Mouse (Mus musculus) liver, embryonic 13.5 days (tissue): ENCODE results near the gene 4930539E08Rik. TPM values are rescaled to one million over a fixed set of nuclear protein-coding genes. Genes with fewer than 3 reads are reported as not detected.

Source experiments
- ATAC-seq: fragments of 200-750 bp; cut with Nextera tagmentation; 2 replicates; pipeline ENCODE4 v1.8.0; 2017; ENCODE audit warnings: low read depth, mild to moderate bottlenecking, moderate number of reproducible peaks, moderate library complexity
- DNase-seq: peaks from one replicate; pipeline ENCODE4 v3.0.0; 2022
- H3K27ac ChIP-seq: fragments of 300-500 bp; sonication (generic); 2 replicates; pipeline ENCODE4 v1.5.1; 2015; ENCODE audit warnings: moderate library complexity, mild to moderate bottlenecking, inconsistent platforms
- H3K27me3 ChIP-seq: fragments of 300-500 bp; sonication (generic); 2 replicates; pipeline ENCODE4 v1.6.1; 2015; ENCODE audit warnings: mild to moderate bottlenecking, inconsistent platforms
- H3K36me3 ChIP-seq: fragments of 300-500 bp; sonication (generic); 2 replicates; pipeline ENCODE4 v1.6.1; 2015; ENCODE audit warnings: mild to moderate bottlenecking, inconsistent platforms
- H3K4me1 ChIP-seq: fragments of 300-500 bp; sonication (generic); replicated peaks from 2 replicates; pipeline ENCODE4 v1.6.1; 2015; ENCODE audit warnings: inconsistent platforms
- H3K4me2 ChIP-seq: fragments of 300-500 bp; sonication (generic); 2 replicates; pipeline ENCODE4 v1.6.1; 2015; ENCODE audit warnings: inconsistent platforms, mild to moderate bottlenecking, moderate library complexity
- H3K4me3 ChIP-seq: fragments of 300-500 bp; sonication (generic); replicated peaks from 2 replicates; pipeline ENCODE4 v1.5.1; 2015; ENCODE audit warnings: mild to moderate bottlenecking, inconsistent platforms
- H3K9ac ChIP-seq: fragments of 300-500 bp; sonication (generic); 2 replicates; pipeline ENCODE4 v1.6.1; 2015; ENCODE audit warnings: mild to moderate bottlenecking, inconsistent platforms
- H3K9me3 ChIP-seq: fragments of 300-500 bp; sonication (generic); replicated peaks from 2 replicates; pipeline ENCODE4 v1.6.1; 2016; ENCODE audit warnings: inconsistent platforms
- WGBS: fragments of 180-500 bp; shearing (Covaris S2); methylation state at CpG from one replicate; pipeline ENCODE4 v1.1.7; 2015; ENCODE audit not compliant: insufficient replicate concordance; 5-methylcytosine and 5-hydroxymethylcytosine counted together
- polyA plus RNA-seq: library from polyadenylated mRNA; unstranded; fragments of >200 nt; fragmentation: Nextera tagmentation; extraction: Ambion mirVana; gene quantifications from 2 replicates; pipeline ENCODE4 v1.2.1, GENCODE M21; 2015

The 4930539E08Rik gene
- polyA plus RNA-seq, 1 experiment from 2014 or later, result 0.15 TPM

DNA sequence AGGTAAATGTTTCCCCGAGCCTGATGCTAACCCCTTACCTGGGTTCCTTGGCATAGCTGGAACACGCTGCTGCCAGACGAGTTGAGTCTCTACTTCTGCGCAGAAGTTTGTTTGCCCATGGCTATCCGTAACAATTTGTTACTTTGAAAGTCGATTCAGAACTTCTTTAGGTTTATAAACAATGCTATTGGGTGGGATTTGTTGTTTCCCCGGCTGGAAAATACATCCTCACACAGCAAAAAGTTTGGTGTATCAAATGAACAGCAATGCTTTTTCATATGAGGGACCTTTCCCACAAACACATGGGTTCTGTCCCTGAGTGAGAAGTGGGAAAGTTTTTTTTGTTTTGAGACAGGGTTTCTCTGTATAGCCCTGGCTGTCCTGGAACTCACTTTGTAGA lies 28.6 kb upstream of the 4930539E08Rik start, which contains the start of gene Pxt1:
Pxt1 (minus strand) TSS at position 101 of the 400 bp plus-strand sequence.
- no peak within 1 kb of the TSS for H3K4me2 ChIP-seq
- H3K9ac ChIP-seq, result no peak within 1 kb of the TSS
- DNase-seq, result no peak
- H3K4me3 ChIP-seq, result no peak within 1 kb of the TSS
- no peak for ATAC-seq
- H3K27me3 ChIP-seq, result no peaks in the 10 kb centered on the region
- H3K4me1 ChIP-seq, result peaks cover 11% of the 10 kb centered on the region
- H3K9me3 ChIP-seq, result peaks cover 8% of the 10 kb centered on the region; the same call in 1 of the 2 replicates
- no peaks in the 10 kb centered on the region for H3K36me3 ChIP-seq
- WGBS, result 78% methylated on average over 7 of the region's 7 CpGs
- H3K27ac ChIP-seq, result no peak within 1 kb of the TSS; the same call in 1 of the 2 replicates

DNA sequence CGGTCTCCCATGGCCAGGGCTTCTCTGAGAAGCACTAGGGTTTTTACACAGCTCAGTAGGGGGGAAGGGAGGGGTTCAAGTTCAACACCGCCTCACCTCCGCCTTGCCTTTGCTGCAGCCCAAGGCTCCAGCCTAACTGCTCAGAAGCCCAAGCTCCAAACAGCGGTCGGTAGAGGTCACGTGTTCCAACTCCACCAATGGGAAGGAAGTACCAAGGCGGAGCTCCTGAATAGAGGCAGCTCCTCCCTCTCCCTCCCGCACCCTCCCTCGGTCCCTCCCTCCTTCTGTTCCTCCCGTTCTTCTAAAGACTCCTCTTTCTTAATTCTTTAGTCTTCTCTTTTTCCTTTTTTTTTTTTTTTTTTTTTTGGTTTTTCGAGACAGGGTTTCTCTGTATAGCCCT lies 27.0 kb upstream of the 4930539E08Rik start:
- DNase-seq (peak; percentile 82), ATAC-seq (peak; percentile 85)

DNA sequence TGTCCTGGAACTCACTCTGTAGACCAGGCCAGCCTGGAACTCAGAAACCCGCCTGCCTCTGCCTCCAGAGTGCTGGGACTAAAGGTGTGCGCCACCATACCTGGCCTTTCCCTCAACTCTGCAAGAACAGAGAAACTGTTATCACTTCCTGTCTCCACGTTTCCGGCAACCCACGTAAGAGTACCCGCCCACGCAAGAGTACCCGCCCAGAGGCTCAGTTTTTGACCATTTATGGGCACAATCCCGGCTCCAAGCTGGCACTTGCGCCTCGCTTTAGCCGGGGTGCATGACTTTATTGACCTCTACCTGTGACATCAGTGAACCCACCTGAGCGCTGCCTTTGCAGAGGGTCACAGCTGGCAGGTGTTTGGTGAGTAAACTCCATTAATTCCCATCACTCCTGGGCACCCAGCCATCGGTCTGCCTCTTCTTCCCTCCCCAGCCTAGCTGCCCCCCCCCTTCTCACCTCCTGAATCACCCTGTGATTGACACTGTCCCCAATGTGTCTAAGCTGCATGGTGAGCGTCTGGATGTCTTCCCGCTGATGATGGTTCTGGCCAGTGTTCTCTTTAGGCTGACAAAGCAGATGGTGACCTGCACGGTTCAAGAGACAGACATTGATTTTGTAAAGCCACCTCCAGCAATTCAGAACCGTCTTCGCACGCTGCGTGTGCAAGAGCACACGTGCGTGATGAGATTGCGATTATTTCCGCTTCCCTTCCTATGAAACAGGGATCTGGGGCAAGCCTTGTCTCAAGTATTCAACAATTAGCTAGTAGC lies 25.8 kb upstream of the 4930539E08Rik start:
- no peak overlapping the region for H3K4me3 ChIP-seq
- 78% methylated on average over 25 of the region's 25 CpGs for WGBS
- H3K27me3 ChIP-seq, result no peaks in the 10 kb centered on the region
- no peaks in the 10 kb centered on the region; the same call in 1 of the 2 replicates for H3K9me3 ChIP-seq
- H3K27ac ChIP-seq, result no peak overlapping the region
- no peak overlapping the region for H3K4me2 ChIP-seq
- no peaks in the 10 kb centered on the region for H3K36me3 ChIP-seq
- no peak overlapping the region for H3K9ac ChIP-seq
- ATAC-seq (no peak), DNase-seq (no peak)
- peaks cover 18% of the 10 kb centered on the region for H3K4me1 ChIP-seq

More for the DNA sequence above, 27.0 kb upstream of the 4930539E08Rik start:
- WGBS, result 56% methylated on average over 9 of the region's 11 CpGs
- H3K4me1 ChIP-seq, result peaks cover 11% of the 10 kb centered on the region
- peak overlapping the region; percentile 11; the same call in 1 of the 2 replicates for H3K4me3 ChIP-seq
- peak overlapping the region; percentile 37 for H3K4me2 ChIP-seq
- peaks cover 3% of the 10 kb centered on the region for H3K9me3 ChIP-seq
- peak overlapping the region; percentile 46; the same call in 1 of the 2 replicates for H3K9ac ChIP-seq
- no peaks in the 10 kb centered on the region for H3K36me3 ChIP-seq
- H3K27ac ChIP-seq, result peak overlapping the region; percentile 39; the same call in 1 of the 2 replicates
- no peaks in the 10 kb centered on the region for H3K27me3 ChIP-seq

DNA sequence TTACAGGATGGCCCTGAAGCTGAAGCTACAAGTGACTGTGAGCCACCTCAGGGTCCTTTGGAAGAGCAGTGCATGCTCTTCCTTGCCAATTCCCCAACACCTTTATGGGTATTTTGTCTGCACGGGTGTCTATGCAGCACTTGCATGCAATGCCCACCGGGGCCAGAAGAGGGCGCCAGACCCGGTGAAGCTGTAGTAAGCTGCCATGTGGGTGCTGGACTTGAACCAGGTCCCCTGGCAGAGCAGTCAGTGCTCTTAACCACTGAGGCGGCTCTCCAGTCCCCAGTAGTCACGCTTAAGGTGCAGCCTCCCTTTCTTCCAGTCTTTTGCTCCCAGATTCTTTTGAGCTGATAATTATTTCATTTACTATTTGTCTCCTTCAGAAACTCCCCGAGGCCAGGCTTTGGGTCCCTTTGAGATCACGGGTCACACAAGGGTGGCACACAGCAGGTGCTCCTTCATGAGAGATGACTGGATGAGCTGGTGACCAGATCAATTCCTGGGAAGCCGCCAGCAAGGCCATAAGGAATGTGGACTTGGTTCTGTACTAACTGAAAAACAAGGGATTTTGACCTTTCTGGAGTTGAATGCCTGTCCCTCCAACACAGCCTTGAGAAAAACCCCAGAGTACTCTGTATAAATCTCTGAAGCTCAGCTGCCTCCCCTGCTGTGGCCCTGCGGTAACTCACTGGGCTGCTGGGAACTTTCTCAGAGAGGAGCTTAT lies 21.7 kb upstream of the 4930539E08Rik start:
- DNase-seq, result peak; percentile 65
- Histone ChIP-seq H3K9me3 (no peaks in the 10 kb centered on the region; the same call in 1 of the 2 replicates), H3K4me1 (peaks cover 34% of the 10 kb centered on the region), H3K4me2 (no peak overlapping the region), H3K27me3 (no peaks in the 10 kb centered on the region), H3K9ac (no peak overlapping the region), H3K36me3 (no peaks in the 10 kb centered on the region), H3K27ac (peak overlapping the region; percentile 69; the same call in 1 of the 2 replicates), H3K4me3 (no peak overlapping the region)
- ATAC-seq, result peak; percentile 22; the same call in 1 of the 2 replicates
- 68% methylated on average over 10 of the region's 10 CpGs for WGBS

DNA sequence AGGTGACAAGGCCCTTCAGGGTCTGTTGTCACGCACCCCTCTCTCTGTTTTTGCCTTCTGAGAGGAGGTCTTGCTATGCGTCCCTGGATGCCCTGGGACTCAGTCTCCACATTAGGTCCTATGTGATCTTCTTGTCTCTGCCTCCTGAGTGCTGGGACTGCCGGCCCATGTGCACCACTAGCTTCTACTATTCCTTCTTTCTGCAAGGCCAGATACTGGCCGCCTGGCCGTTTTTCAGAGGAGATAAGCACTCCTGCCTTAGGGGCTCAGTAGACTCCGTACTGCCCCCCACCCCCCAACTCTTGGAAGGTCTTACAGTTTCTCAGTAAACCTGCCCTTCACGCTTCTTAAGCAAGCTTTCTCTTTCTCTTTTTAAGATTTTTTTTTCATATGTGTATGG lies 21.0 kb upstream of the 4930539E08Rik start:
- Histone ChIP-seq H3K9me3 (no peaks in the 10 kb centered on the region; the same call in 1 of the 2 replicates), H3K4me2 (peak overlapping the region; percentile 21), H3K27ac (peak overlapping the region; percentile 69), H3K27me3 (no peaks in the 10 kb centered on the region), H3K9ac (peak overlapping the region; percentile 49; the same call in 1 of the 2 replicates), H3K4me1 (peaks cover 37% of the 10 kb centered on the region), H3K36me3 (no peaks in the 10 kb centered on the region), H3K4me3 (no peak overlapping the region)
- 23% methylated on average over 7 of the region's 7 CpGs for WGBS
- DNase-seq (no peak), ATAC-seq (peak; percentile 77)

DNA sequence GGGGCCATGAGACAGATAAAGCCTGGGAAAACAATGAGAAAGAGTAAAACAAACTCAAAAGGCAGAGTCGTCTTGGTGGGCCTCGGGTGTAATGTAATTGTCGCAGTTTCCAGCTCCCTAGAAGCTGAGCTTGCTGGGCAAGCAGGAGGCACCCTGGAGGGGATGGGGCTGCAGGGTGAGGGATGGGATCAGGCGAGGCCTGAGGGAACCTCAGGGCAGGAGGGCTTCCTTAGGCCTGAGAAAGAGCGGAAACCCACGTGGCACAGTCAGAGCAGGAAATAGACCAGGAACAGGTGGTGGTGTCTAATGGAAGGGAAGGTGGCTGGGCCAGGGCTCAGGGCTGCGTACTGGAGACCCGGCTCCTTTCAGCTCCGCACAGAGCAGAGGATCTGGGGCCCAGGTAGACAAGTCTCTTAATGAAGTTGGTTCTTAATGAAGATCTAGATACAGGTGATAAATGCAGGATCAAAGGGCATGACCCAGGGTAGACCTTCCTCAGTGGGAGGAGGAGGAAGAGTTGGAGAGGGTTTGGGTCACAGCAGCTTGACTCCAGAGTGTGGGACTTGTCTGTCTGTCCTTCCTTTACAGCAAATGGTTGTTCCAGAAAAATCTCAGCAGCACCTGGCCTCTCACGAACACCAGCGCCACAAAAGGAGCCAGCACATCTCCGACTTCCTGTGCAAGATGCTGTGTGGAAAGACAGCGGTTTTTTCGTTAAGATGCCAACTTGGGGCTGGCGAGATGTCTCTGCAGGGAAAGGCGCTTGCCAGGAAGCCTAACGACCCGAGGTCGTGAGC lies 19.2 kb upstream of the 4930539E08Rik start:
- H3K9ac ChIP-seq, result 0 out of 2 replicates have a peak overlapping the region, but pooled peaks have one; percentile 23
- H3K4me1 ChIP-seq, result peaks cover 54% of the 10 kb centered on the region
- H3K9me3 ChIP-seq, result no peaks in the 10 kb centered on the region; the same call in 1 of the 2 replicates
- no peaks in the 10 kb centered on the region for H3K36me3 ChIP-seq
- 73% methylated on average over 19 of the region's 19 CpGs for WGBS
- no peak for DNase-seq
- no peak overlapping the region for H3K4me2 ChIP-seq
- H3K27me3 ChIP-seq, result no peaks in the 10 kb centered on the region
- no peak for ATAC-seq
- H3K4me3 ChIP-seq, result no peak overlapping the region
- H3K27ac ChIP-seq, result peak overlapping the region; percentile 25; the same call in 1 of the 2 replicates

DNA sequence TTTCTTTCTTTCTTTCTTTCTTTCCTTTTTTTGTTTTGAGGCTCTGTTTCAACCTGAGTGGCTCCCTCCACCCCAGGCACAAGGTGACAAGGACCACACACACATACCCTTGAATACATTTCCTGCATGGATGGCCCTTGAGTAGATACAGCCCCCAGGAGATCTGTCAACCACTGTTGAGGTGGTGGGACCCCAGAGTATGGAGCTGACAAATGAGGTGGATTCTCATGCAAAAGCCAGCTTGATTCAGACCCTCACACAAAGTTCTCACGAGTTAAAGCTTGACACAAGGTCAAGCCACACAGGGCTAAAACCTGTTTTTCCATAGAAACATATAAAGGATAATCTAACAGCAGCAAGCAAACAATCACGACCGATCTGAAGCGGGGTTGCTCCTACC lies 17.1 kb upstream of the 4930539E08Rik start:
- Histone ChIP-seq H3K9me3 (no peaks in the 10 kb centered on the region; the same call in 1 of the 2 replicates), H3K27ac (peak overlapping the region; percentile 99), H3K4me1 (peaks cover 75% of the 10 kb centered on the region), H3K27me3 (no peaks in the 10 kb centered on the region), H3K4me3 (no peak overlapping the region), H3K9ac (no peak overlapping the region), H3K36me3 (no peaks in the 10 kb centered on the region), H3K4me2 (no peak overlapping the region)
- DNase-seq (no peak), ATAC-seq (no peak)
- 90% methylated on average over 4 of the region's 4 CpGs for WGBS

DNA sequence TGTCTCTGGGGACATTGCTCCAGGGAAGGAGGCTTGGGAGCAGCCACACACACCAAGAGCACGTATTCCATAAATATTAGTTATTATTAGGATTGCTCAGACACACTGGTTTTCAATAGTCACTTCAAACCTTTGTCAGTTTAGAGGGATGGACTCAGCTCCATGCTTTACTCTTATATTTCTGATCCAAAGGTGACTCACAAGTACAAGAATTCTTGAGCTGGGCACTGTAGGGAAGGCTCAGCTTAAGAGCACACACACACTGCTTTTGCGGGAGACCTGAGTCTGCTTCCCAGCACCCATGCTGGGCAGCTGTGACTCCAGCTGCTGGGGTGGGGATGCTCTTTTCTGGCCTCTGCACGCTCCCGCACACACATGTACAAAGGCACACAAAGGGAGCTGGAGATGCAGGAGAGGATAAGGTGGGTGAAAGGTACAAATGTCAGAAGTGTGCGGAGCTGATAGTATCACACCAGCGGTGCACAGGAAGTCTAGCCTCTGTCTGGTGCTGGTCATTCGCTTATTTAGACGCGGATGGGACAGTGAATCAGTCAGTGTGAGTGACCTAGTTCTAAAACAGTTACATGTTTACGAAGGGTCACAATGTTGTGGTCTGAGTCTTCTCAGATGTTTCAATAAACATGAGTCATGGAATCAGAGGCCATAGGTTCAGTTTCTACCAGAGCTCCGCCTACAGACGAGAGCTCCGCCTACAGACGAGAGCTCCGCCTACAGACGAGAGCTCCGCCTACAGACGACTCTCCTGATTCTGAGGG lies 16.5 kb upstream of the 4930539E08Rik start:
- 79% methylated on average over 18 of the region's 18 CpGs for WGBS
- Histone ChIP-seq H3K4me1 (peaks cover 81% of the 10 kb centered on the region), H3K36me3 (no peaks in the 10 kb centered on the region), H3K9ac (peak overlapping the region; percentile 84; the same call in 1 of the 2 replicates), H3K9me3 (no peaks in the 10 kb centered on the region), H3K4me2 (peak overlapping the region; percentile 68; the same call in 1 of the 2 replicates), H3K27me3 (no peaks in the 10 kb centered on the region), H3K4me3 (no peak overlapping the region), H3K27ac (peak overlapping the region; percentile 99)
- DNase-seq (no peak), ATAC-seq (no peak)

DNA sequence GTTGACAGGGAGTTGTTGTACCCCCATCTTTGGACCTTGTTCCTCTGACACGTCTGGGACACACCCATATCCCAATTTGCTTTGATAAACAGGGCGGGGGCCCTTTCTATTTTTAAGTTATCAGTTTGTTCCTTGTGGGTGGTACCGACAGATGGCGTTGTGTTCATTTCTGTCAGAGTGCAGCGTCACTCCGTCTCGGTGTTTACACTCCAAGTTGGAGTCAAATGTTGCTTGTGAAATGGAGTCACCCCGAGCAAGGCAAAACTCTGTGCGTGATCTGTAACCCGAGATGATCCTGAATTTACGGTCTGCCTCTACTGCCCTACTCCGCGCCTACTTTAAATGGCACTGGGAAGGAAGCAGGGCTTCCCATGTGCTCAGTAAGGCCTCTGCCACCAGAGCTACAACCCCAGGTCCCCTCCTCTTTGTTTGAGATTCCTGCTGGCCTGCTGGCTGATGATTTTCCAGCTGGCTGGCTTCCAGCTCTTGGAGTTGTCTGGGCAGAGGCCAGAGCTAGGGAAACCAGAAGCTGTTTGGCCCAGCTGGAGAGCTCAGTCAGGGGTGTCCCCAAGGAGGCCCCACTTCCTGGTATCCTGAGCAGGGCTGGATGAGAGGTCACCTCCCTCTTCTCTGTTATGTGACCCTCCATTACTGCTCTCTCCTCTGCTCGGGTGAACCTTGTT lies 15.4 kb upstream of the 4930539E08Rik start:
- H3K36me3 ChIP-seq, result no peaks in the 10 kb centered on the region
- no peaks in the 10 kb centered on the region for H3K27me3 ChIP-seq
- H3K9me3 ChIP-seq, result no peaks in the 10 kb centered on the region
- ATAC-seq (peak; percentile 85), DNase-seq (peak; percentile 87)
- WGBS, result 11% methylated on average over 14 of the region's 14 CpGs
- peak overlapping the region; percentile 30 for H3K4me3 ChIP-seq
- peak overlapping the region; percentile 99 for H3K27ac ChIP-seq
- H3K9ac ChIP-seq, result peak overlapping the region; percentile 84
- peaks cover 76% of the 10 kb centered on the region for H3K4me1 ChIP-seq
- H3K4me2 ChIP-seq, result peak overlapping the region; percentile 68

DNA sequence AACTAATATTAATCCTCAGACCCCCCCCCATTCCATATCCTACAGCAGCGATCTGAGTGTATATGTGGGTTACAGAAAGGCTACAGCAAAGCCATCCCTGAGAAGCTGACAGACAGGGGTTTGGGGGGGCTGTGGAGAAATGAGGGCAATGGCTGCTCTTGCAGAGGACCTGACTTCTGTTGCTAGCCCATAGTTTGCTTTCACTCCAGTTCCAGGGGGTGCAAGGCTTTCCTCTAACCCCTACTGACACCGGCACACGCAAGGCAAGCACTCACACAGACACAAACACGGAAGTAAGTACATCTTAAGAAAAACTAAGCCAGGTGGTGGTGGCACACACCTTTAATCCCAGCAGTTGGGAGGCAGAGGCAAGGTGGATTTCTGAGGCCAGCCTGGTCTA lies 14.2 kb upstream of the 4930539E08Rik start:
- Histone ChIP-seq H3K4me2 (no peak overlapping the region), H3K4me1 (peaks cover 66% of the 10 kb centered on the region), H3K9me3 (no peaks in the 10 kb centered on the region), H3K9ac (peak overlapping the region; percentile 63), H3K27me3 (no peaks in the 10 kb centered on the region), H3K27ac (peak overlapping the region; percentile 99), H3K4me3 (no peak overlapping the region), H3K36me3 (no peaks in the 10 kb centered on the region)
- 85% methylated on average over 4 of the region's 4 CpGs for WGBS
- DNase-seq, result no peak
- no peak for ATAC-seq
